Mouse (Mus musculus) kidney, adult 2 months (tissue): ENCODE results near the gene Nedd4.

Experiments
- CTCF ChIP-seq: fragments of 200-500 bp; conservative IDR thresholded peaks from 2 replicates; pipeline ENCODE4 v1.5.1; 2011; ENCODE audit warnings: low read depth, mild to moderate bottlenecking, control low read depth, low read length, moderate library complexity, mixed read lengths; ENCODE audit not compliant: insufficient read depth, insufficient read length
- POLR2A ChIP-seq: fragments of 200-500 bp; IDR thresholded peaks from one replicate; pipeline ENCODE4 v1.6.1; 2011; ENCODE audit warnings: low read depth, low read length, control low read depth

DNA sequence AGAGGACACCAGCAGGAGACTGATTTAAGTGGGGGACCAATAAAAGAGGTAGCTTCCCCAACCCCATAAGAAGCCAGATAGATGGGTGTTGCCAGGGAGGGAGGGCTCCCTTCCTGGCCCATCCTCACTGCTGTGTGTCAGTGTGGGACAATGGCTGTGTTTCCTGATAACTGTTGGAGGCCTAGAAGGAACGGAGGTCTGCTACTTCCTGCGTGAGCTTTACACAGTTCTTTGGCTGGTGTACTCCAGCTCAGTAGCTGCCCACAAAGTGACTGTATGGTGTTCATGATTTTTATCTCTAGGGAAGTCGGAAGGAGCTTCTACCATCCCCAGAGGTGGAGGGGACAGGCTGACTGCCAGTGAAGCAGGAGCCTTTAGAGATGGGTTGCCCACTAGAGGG lies 5.2 kb upstream of the Nedd4 start:
- TF ChIP-seq POLR2A, result no peak
- no peak for TF ChIP-seq CTCF
